Mouse (Mus musculus) inflammation-experienced regulatory T-cells, adult 16 weeks (primary cell): ENCODE results near the gene Etaa1. TPM values are rescaled to one million over a fixed set of nuclear protein-coding genes. Genes with fewer than 3 reads are reported as not detected.

Experiments used
- polyA plus RNA-seq: library from polyadenylated mRNA; unstranded; fragments of 100-300 nt; shearing (Covaris generic); gene quantifications from one replicate; pipeline ENCODE4 v1.2.1, GENCODE M21; 2017

Etaa1 gene
- 3.6 TPM for polyA plus RNA-seq

GRCm38 (mm10) chr11:17953231-17954134 is at the start of gene Etaa1:
Gene Etaa1 (minus strand): TSS chr11:17953875.

